Mouse (Mus musculus): ENCODE results near the gene Acot8. TPM values are rescaled to one million over a fixed set of nuclear protein-coding genes. Genes with fewer than 3 reads are reported as not detected.
A peak's percentile ranks its signal among the peaks of the same experiment; 100 is the strongest.

Acot8 gene
- polyA plus RNA-seq, 1 experiment from 2014 or later, result 19.4 TPM

- H3K4me1 ChIP-seq (replicated peaks), result peaks cover 33% of the 10 kb centered on the region
- H3K27me3 ChIP-seq, result 0 out of 2 replicates have a peak, but pooled peaks cover 6% of the 10 kb centered on the region
- peaks cover 33% of the 10 kb centered on the region for H3K36me3 ChIP-seq
- no peak overlapping the region for H3K4me3 ChIP-seq
- ATAC-seq (ENCODE audit: low FRiP score), result no peak
- 75% methylated on average over 4 of the region's 4 CpGs for WGBS
- H3K27ac ChIP-seq, result no peak overlapping the region
- H3K9ac ChIP-seq, result peak overlapping the region; percentile 35
- H3K4me2 ChIP-seq, result no peak overlapping the region
- H3K9me3 ChIP-seq, result no peaks in the 10 kb centered on the region
Measured at GRCm38 (mm10) chr2:164788411-164788810, 16.3 kb downstream of the Acot8 start.

- Histone ChIP-seq H3K9me3 (no peaks in the 10 kb centered on the region), H3K36me3 (peaks cover 27% of the 10 kb centered on the region), H3K27ac (no peak overlapping the region), H3K4me2 (no peak overlapping the region), H3K4me3 (no peak overlapping the region), H3K27me3 (0 out of 2 replicates have a peak, but pooled peaks cover 6% of the 10 kb centered on the region), H3K4me1 (replicated peaks) (peaks cover 33% of the 10 kb centered on the region), H3K9ac (no peak overlapping the region)
- ATAC-seq (ENCODE audit: low FRiP score), result no peak
- 81% methylated on average over 10 of the region's 10 CpGs for WGBS
Measured at GRCm38 (mm10) chr2:164787779-164788178, 16.9 kb downstream of the Acot8 start.

GRCm38 (mm10) chr2:164787032-164787431 lies 17.6 kb downstream of the Acot8 start:
- Histone ChIP-seq H3K9me3 (no peaks in the 10 kb centered on the region), H3K9ac (no peak overlapping the region; the same call in 1 of the 2 replicates), H3K27me3 (0 out of 2 replicates have a peak, but pooled peaks cover 6% of the 10 kb centered on the region), H3K27ac (no peak overlapping the region), H3K4me1 (replicated peaks) (peaks cover 33% of the 10 kb centered on the region), H3K4me2 (peak overlapping the region; percentile 91), H3K36me3 (peaks cover 19% of the 10 kb centered on the region), H3K4me3 (peak overlapping the region; percentile 66)
- 88% methylated on average over 3 of the region's 3 CpGs for WGBS
- no peak for ATAC-seq (ENCODE audit: low FRiP score)

- Histone ChIP-seq H3K9ac (peak overlapping the region; percentile 82), H3K4me2 (peak overlapping the region; percentile 91), H3K4me1 (replicated peaks) (peaks cover 33% of the 10 kb centered on the region), H3K27me3 (0 out of 2 replicates have a peak, but pooled peaks cover 6% of the 10 kb centered on the region), H3K9me3 (no peaks in the 10 kb centered on the region), H3K4me3 (peak overlapping the region; percentile 66), H3K36me3 (peaks cover 13% of the 10 kb centered on the region), H3K27ac (peak overlapping the region; percentile 69; the same call in 1 of the 2 replicates)
- ATAC-seq (ENCODE audit: low FRiP score), result no peak; the same call in 1 of the 2 replicates
- 10% methylated on average over 15 of the region's 15 CpGs for WGBS
Measured at GRCm38 (mm10) chr2:164786388-164786885, 18.2 kb downstream of the Acot8 start.

- Histone ChIP-seq H3K36me3 (peaks cover 6% of the 10 kb centered on the region; the same call in 1 of the 2 replicates), H3K9me3 (no peaks in the 10 kb centered on the region), H3K27me3 (0 out of 2 replicates have a peak, but pooled peaks cover 6% of the 10 kb centered on the region), H3K9ac (peak within 1 kb of the TSS; percentile 82), H3K27ac (peak within 1 kb of the TSS; percentile 69), H3K4me2 (peak within 1 kb of the TSS; percentile 91), H3K4me3 (peak within 1 kb of the TSS; percentile 66), H3K4me1 (replicated peaks) (peaks cover 33% of the 10 kb centered on the region)
- ATAC-seq (ENCODE audit: low FRiP score), result peak; percentile 86
- WGBS, result under 1% methylated on average over 87 of the region's 89 CpGs
Measured at GRCm38 (mm10) chr2:164785481-164786387, 18.9 kb downstream of the Acot8 start, which contains the start of gene Snx21. TSS of gene Snx21 (plus strand) at chr2:164785823.

- ATAC-seq (ENCODE audit: low FRiP score), result no peak
- H3K27me3 ChIP-seq, result 0 out of 2 replicates have a peak, but pooled peaks cover 6% of the 10 kb centered on the region
- H3K27ac ChIP-seq, result no peak overlapping the region
- H3K4me3 ChIP-seq, result peak overlapping the region; percentile 66
- H3K4me1 ChIP-seq (replicated peaks), result peaks cover 33% of the 10 kb centered on the region
- 0 out of 2 replicates have a peak, but pooled peaks cover 3% of the 10 kb centered on the region for H3K36me3 ChIP-seq
- H3K9ac ChIP-seq, result peak overlapping the region; percentile 82
- WGBS, result 15% methylated on average over 7 of the region's 7 CpGs
- no peaks in the 10 kb centered on the region for H3K9me3 ChIP-seq
- H3K4me2 ChIP-seq, result peak overlapping the region; percentile 91
Measured at GRCm38 (mm10) chr2:164784869-164785420, 19.7 kb downstream of the Acot8 start.

GRCm38 (mm10) chr2:164783926-164784581 lies 20.6 kb downstream of the Acot8 start:
- no peak overlapping the region for H3K4me2 ChIP-seq
- WGBS, result 79% methylated on average over 7 of the region's 7 CpGs
- ATAC-seq (ENCODE audit: low FRiP score), result no peak
- H3K9me3 ChIP-seq, result no peaks in the 10 kb centered on the region
- H3K4me1 ChIP-seq (replicated peaks), result peaks cover 33% of the 10 kb centered on the region
- H3K36me3 ChIP-seq, result 0 out of 2 replicates have a peak, but pooled peaks cover 2% of the 10 kb centered on the region
- no peak overlapping the region for H3K9ac ChIP-seq
- 0 out of 2 replicates have a peak, but pooled peaks cover 9% of the 10 kb centered on the region for H3K27me3 ChIP-seq
- no peak overlapping the region for H3K4me3 ChIP-seq
- no peak overlapping the region for H3K27ac ChIP-seq

GRCm38 (mm10) chr2:164781876-164782275 lies 22.8 kb downstream of the Acot8 start:
- Histone ChIP-seq H3K27ac (no peak overlapping the region), H3K27me3 (0 out of 2 replicates have a peak, but pooled peaks cover 9% of the 10 kb centered on the region), H3K4me3 (no peak overlapping the region), H3K9me3 (no peaks in the 10 kb centered on the region), H3K9ac (no peak overlapping the region), H3K4me2 (no peak overlapping the region), H3K36me3 (no peaks in the 10 kb centered on the region), H3K4me1 (replicated peaks) (peaks cover 20% of the 10 kb centered on the region)
- WGBS, result 78% methylated on average over 4 of the region's 4 CpGs
- no peak for ATAC-seq (ENCODE audit: low FRiP score)

- Histone ChIP-seq H3K36me3 (no peaks in the 10 kb centered on the region), H3K4me1 (replicated peaks) (peaks cover under 1% of the 10 kb centered on the region; the same call in 1 of the 2 replicates), H3K27ac (no peak within 1 kb of the TSS), H3K4me3 (no peak within 1 kb of the TSS), H3K9me3 (no peaks in the 10 kb centered on the region), H3K27me3 (0 out of 2 replicates have a peak, but pooled peaks cover 11% of the 10 kb centered on the region), H3K4me2 (no peak within 1 kb of the TSS), H3K9ac (no peak within 1 kb of the TSS)
- ATAC-seq (ENCODE audit: low FRiP score), result no peak
- 68% methylated on average over 8 of the region's 8 CpGs for WGBS
Measured at GRCm38 (mm10) chr2:164779481-164780086, 25.1 kb downstream of the Acot8 start, which contains the start of gene Tnnc2. TSS of gene Tnnc2 (minus strand) at chr2:164779967.

GRCm38 (mm10) chr2:164778809-164779208 lies 25.9 kb downstream of the Acot8 start:
- Histone ChIP-seq H3K9me3 (no peaks in the 10 kb centered on the region), H3K27me3 (0 out of 2 replicates have a peak, but pooled peaks cover 8% of the 10 kb centered on the region), H3K4me2 (no peak overlapping the region), H3K4me1 (replicated peaks) (no peaks in the 10 kb centered on the region), H3K27ac (no peak overlapping the region), H3K9ac (no peak overlapping the region), H3K4me3 (no peak overlapping the region), H3K36me3 (no peaks in the 10 kb centered on the region)
- WGBS, result 92% methylated on average over 7 of the region's 7 CpGs
- no peak for ATAC-seq (ENCODE audit: low FRiP score)

GRCm38 (mm10) chr2:164778015-164778287 lies 26.7 kb downstream of the Acot8 start:
- H3K4me2 ChIP-seq, result no peak overlapping the region
- H3K9me3 ChIP-seq, result no peaks in the 10 kb centered on the region
- H3K9ac ChIP-seq, result no peak overlapping the region
- ATAC-seq (ENCODE audit: low FRiP score), result no peak
- H3K4me3 ChIP-seq, result no peak overlapping the region
- 92% methylated on average over 11 of the region's 11 CpGs for WGBS
- H3K27me3 ChIP-seq, result 0 out of 2 replicates have a peak, but pooled peaks cover 5% of the 10 kb centered on the region
- no peaks in the 10 kb centered on the region for H3K36me3 ChIP-seq
- no peak overlapping the region for H3K27ac ChIP-seq
- no peaks in the 10 kb centered on the region for H3K4me1 ChIP-seq (replicated peaks)
